Mouse (Mus musculus) liver, postnatal 0 days (tissue): ENCODE results near the gene Nrg4. TPM values are rescaled to one million over a fixed set of nuclear protein-coding genes. Genes with fewer than 3 reads are reported as not detected.
"Not testable (repeated sequence)": the region's sequence is repeated elsewhere in the genome, so short reads cannot be mapped to it uniquely, and the experiment has no call there.

Experiments used
- ATAC-seq: fragments of 200-750 bp; cut with Nextera tagmentation; 2 replicates; pipeline ENCODE4 v1.8.0; 2017; ENCODE audit warnings: mild to moderate bottlenecking, moderate library complexity
- DNase-seq: peaks from one replicate; pipeline ENCODE4 v3.0.0-alpha.2; 2016
- H3K27ac ChIP-seq: fragments of 300-500 bp; sonication (generic); 2 replicates; pipeline ENCODE4 v1.5.1; 2014; ENCODE audit warnings: antibody characterized with exemption, moderate library complexity, mild to moderate bottlenecking, low read depth
- H3K27me3 ChIP-seq: fragments of 300-500 bp; sonication (generic); 2 replicates; pipeline ENCODE4 v1.6.1; 2014; ENCODE audit warnings: low read length, control low read depth, mixed read lengths; ENCODE audit not compliant: insufficient read depth
- H3K36me3 ChIP-seq: fragments of 300-500 bp; sonication (generic); replicated peaks from 2 replicates; pipeline ENCODE4 v1.6.1; 2014; ENCODE audit warnings: mild to moderate bottlenecking, control low read depth, low read length, moderate library complexity, mixed read lengths; ENCODE audit not compliant: insufficient read depth
- H3K4me1 ChIP-seq: fragments of 300-500 bp; sonication (generic); 2 replicates; pipeline ENCODE4 v1.6.1; 2014; ENCODE audit warnings: antibody characterized with exemption, mild to moderate bottlenecking, control low read depth; ENCODE audit not compliant: insufficient read depth
- H3K4me2 ChIP-seq: fragments of 300-500 bp; sonication (generic); 2 replicates; pipeline ENCODE4 v1.6.1; 2014; ENCODE audit warnings: low read depth, mild to moderate bottlenecking, low read length, moderate library complexity, mixed read lengths
- H3K4me3 ChIP-seq: fragments of 300-500 bp; sonication (generic); 2 replicates; pipeline ENCODE4 v1.5.1; 2014; ENCODE audit warnings: low read depth, low read length
- H3K9ac ChIP-seq: fragments of 300-500 bp; sonication (generic); replicated peaks from 2 replicates; pipeline ENCODE4 v1.6.1; 2014; ENCODE audit warnings: mild to moderate bottlenecking, moderate library complexity
- H3K9me3 ChIP-seq: fragments of 300-500 bp; sonication (generic); 2 replicates; pipeline ENCODE4 v1.6.1; 2016; ENCODE audit warnings: mild to moderate bottlenecking, control low read depth, low read length, mixed read lengths
- CTCF ChIP-seq: sonication (generic); IDR thresholded peaks from 2 replicates; pipeline ENCODE4 v1.5.1; 2016; ENCODE audit warnings: antibody characterized with exemption, low read depth
- EP300 ChIP-seq: IDR thresholded peaks from 2 replicates; pipeline ENCODE4 v1.6.1; 2016; ENCODE audit warnings: antibody characterized with exemption, low read depth, mild to moderate bottlenecking
- WGBS: fragments of 180-500 bp; shearing (Covaris S2); extraction: QIAGEN DNeasy Blood & Tissue Kit; methylation state at CpG from one replicate; pipeline ENCODE4 v1.1.7; 2014; ENCODE audit not compliant: insufficient replicate concordance; 5-methylcytosine and 5-hydroxymethylcytosine counted together
- polyA plus RNA-seq: library from polyadenylated mRNA; unstranded; fragments of >200 nt; fragmentation: Nextera tagmentation; extraction: Ambion mirVana; gene quantifications from 2 replicates; pipeline ENCODE4 v1.2.1, GENCODE M21; 2015

Nrg4 gene
- polyA plus RNA-seq, 1 experiment from 2014 or later, result 6.6 TPM

DNA sequence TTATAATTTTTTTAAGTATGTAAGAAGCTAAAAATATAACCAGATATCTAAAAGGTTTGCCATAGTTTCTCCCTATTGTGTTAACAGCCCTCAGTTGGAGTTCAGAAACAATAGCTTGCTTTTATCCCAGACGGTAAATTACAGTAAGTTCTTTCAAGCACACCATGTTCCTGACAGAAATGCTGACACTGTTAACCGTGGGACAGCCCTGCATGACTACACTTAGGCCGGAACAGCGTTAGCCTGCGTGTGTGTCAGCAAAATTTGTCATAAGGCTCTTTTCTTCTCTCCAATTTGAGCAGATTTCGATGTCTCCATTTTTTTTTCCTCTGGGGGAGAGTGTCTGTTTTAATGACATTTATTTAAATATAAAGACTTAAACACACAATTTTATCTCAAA, 66.9 kb downstream of the Nrg4 start:
- 71% methylated on average over 6 of the region's 6 CpGs for WGBS
- no peak overlapping the region for H3K4me2 ChIP-seq
- DNase-seq (no peak), ATAC-seq (peak; percentile 21; the same call in 1 of the 2 replicates)
- no peaks in the 10 kb centered on the region for H3K36me3 ChIP-seq
- no peak overlapping the region for H3K27ac ChIP-seq
- no peaks in the 10 kb centered on the region for H3K9me3 ChIP-seq
- no peaks in the 10 kb centered on the region for H3K27me3 ChIP-seq
- H3K9ac ChIP-seq, result no peak overlapping the region
- no peaks in the 10 kb centered on the region for H3K4me1 ChIP-seq
- no peak overlapping the region for H3K4me3 ChIP-seq
- TF ChIP-seq EP300, result peak; percentile 79
- no peak for TF ChIP-seq CTCF

DNA sequence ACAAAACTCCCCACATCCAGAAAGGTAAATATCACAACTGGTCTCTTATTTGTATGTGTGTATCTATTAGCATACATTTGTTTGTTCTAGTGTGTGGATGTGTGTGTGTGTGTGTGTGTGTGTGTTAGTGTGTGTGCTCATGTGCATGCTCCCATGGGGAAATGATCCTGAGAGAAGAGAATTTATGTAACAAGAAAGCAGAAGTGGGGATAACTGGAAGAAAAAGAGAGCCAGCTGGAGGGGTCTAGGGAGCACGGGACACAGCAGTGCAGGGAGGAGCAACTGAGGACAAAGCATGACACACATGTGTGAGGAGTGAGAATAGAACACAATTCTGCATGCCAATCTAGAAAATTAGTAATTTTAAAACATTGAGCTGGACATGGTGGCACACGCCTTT, 69.5 kb downstream of the Nrg4 start:
- Histone ChIP-seq H3K4me3 (no peak overlapping the region), H3K27ac (no peak overlapping the region), H3K4me2 (no peak overlapping the region), H3K9ac (no peak overlapping the region), H3K27me3 (no peaks in the 10 kb centered on the region), H3K4me1 (no peaks in the 10 kb centered on the region), H3K36me3 (no peaks in the 10 kb centered on the region), H3K9me3 (no peaks in the 10 kb centered on the region)
- WGBS, result 60% methylated on average over 2 of the region's 2 CpGs
- ATAC-seq (no peak), DNase-seq (no peak)
- TF ChIP-seq CTCF (no peak), EP300 (no peak)

DNA sequence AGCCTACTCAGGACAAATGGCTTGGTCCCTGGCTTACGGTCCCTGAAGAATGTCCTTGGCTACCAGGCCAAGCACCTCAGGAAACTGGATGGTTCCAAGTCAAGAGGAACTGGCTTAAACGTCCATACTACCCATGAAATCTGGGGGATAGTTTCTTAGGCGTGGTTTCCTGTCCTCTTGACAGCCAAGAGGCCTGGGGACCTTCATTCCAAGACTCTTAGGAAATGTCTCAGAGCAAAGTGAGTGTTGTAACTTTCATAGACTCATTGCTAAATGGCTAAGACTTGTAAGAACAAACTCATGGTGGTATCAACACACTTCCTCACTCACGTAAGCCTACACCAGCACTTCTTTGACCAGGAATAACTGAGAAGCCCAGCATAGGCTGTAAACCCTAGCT, 71.0 kb downstream of the Nrg4 start:
- TF ChIP-seq EP300, result 0 out of 2 replicates have a peak, but pooled peaks have one; percentile 24
- no peak for TF ChIP-seq CTCF
- no peaks in the 10 kb centered on the region for H3K27me3 ChIP-seq
- H3K9me3 ChIP-seq, result no peaks in the 10 kb centered on the region
- 44% methylated on average over 4 of the region's 4 CpGs for WGBS
- DNase-seq, result no peak
- ATAC-seq, result peak; percentile 40; the same call in 1 of the 2 replicates
- H3K36me3 ChIP-seq, result no peaks in the 10 kb centered on the region
- no peaks in the 10 kb centered on the region for H3K4me1 ChIP-seq
- no peak overlapping the region for H3K4me2 ChIP-seq
- peak overlapping the region; percentile 42; the same call in 1 of the 2 replicates for H3K27ac ChIP-seq
- H3K9ac ChIP-seq, result no peak overlapping the region
- no peak overlapping the region for H3K4me3 ChIP-seq

DNA sequence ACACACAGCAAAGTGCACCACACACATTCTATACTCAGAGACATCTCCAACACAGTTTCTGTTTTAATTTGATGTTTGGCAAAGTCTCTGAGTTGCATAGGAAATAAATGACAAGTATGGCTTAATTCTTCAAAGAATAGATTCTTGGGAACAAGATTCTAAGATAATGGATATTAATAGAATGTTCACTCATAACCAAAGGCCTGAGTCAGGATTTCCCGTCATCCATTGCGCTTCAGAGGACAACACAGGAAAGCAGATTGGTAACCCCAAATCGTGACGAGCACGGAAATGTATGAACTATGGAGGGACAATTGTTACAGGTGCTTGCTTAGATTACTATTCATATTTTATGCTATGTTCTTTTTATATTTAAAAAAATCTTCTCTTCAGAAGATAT, 71.6 kb downstream of the Nrg4 start:
- ATAC-seq, result no peak
- no peaks in the 10 kb centered on the region for H3K36me3 ChIP-seq
- no peak overlapping the region for H3K9ac ChIP-seq
- no peak overlapping the region for H3K4me3 ChIP-seq
- H3K4me1 ChIP-seq, result no peaks in the 10 kb centered on the region
- H3K27me3 ChIP-seq, result no peaks in the 10 kb centered on the region
- no peaks in the 10 kb centered on the region for H3K9me3 ChIP-seq
- H3K4me2 ChIP-seq, result no peak overlapping the region
- DNase-seq, result no peak
- WGBS, result 72% methylated on average over 5 of the region's 5 CpGs
- H3K27ac ChIP-seq, result peak overlapping the region; percentile 60; the same call in 1 of the 2 replicates
- no peak for TF ChIP-seq EP300
- no peak for TF ChIP-seq CTCF

DNA sequence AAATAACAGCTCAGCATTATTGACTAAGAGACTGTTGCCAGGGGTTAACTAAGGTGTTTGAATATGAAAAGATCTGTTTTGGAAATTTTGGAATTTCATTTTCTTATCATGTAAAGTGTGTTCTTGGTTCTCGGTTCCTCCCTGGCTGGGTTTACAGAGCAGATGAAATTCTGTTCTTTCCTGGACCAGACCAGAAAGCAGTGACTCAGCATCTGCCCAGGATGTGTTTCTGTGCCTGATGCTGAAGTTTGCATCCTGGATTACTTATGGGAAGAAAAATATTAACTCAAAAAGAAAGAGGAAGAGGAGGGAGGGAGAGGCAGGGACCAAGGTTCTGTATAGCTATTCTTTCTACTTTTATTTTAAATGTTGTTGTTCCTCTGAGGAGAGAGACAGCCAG, 72.8 kb downstream of the Nrg4 start:
- H3K27me3 ChIP-seq, result no peaks in the 10 kb centered on the region
- DNase-seq (no peak), ATAC-seq (no peak)
- H3K27ac ChIP-seq, result no peak overlapping the region
- TF ChIP-seq EP300 (no peak), CTCF (no peak)
- WGBS, result 23% methylated on average over 1 of the region's 1 CpGs
- H3K4me2 ChIP-seq, result no peak overlapping the region
- no peak overlapping the region for H3K9ac ChIP-seq
- H3K4me1 ChIP-seq, result no peaks in the 10 kb centered on the region
- no peaks in the 10 kb centered on the region for H3K36me3 ChIP-seq
- H3K4me3 ChIP-seq, result no peak overlapping the region
- H3K9me3 ChIP-seq, result no peaks in the 10 kb centered on the region

DNA sequence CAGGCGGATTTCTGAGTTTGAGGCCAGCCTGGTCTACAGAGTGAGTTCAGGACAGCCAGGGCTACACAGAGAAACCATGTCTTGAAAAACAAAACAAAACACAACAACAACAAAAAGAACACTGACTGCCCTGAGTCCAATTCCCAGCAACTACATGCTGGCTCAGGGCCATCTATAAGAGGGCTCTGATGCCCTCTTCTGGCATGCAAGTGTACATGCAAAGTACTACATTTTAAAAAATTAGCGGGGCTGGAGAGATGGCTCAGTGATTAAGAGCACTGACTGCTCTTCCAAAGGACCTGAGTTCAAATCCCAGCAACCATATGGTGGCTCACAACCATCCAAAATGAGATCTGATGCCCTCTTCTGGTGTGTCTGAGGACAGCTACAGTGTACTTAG, 74.5 kb downstream of the Nrg4 start:
- 48% methylated on average over 2 of the region's 2 CpGs for WGBS
- H3K27me3 ChIP-seq, H3K27ac ChIP-seq, H3K4me3 ChIP-seq, H3K4me1 ChIP-seq, H3K36me3 ChIP-seq, H3K9ac ChIP-seq, H3K9me3 ChIP-seq, DNase-seq, H3K4me2 ChIP-seq: not testable (repeated sequence)
- peak; percentile 60 for TF ChIP-seq CTCF
- ATAC-seq, result peak; percentile 29; the same call in 1 of the 2 replicates

DNA sequence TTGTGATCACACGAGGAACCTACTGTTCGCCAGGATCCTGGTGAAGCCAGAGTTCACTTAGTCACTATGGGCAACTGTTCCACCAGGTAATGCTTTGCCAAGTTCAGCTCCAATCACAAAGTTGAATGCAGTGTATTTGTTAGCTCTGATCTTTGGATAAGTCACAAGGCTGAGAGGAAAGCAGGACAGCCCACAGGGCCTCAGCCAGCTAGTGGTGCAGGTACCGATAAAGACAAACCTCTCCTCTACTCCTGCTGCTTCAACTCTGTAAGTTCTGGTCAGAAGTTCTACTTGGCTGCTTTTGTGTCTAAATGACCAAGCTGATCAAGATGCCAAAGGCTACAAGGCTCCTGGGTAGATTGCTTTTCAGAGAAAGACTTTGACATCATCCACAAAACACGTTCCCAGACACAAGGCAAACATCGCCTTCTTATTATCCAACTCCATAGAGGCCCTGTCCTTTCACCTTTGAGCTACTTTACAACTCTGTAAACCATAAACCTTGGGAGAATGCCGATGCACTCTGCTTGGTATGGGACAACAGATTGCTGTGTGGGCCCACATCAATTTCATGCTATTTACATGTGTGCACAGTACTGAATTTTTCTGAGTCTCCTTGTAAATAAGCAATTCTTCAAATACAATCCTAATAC, 75.9 kb downstream of the Nrg4 start:
- H3K27me3 ChIP-seq, result no peaks in the 10 kb centered on the region
- H3K4me3 ChIP-seq, result no peak overlapping the region
- peak overlapping the region; percentile 20; the same call in 1 of the 2 replicates for H3K27ac ChIP-seq
- DNase-seq (no peak), ATAC-seq (peak; percentile 84)
- no peak for TF ChIP-seq CTCF
- TF ChIP-seq EP300, result no peak
- no peaks in the 10 kb centered on the region for H3K9me3 ChIP-seq
- WGBS, result 67% methylated on average over 6 of the region's 6 CpGs
- no peaks in the 10 kb centered on the region for H3K36me3 ChIP-seq
- H3K9ac ChIP-seq, result no peak overlapping the region
- no peaks in the 10 kb centered on the region for H3K4me1 ChIP-seq
- H3K4me2 ChIP-seq, result no peak overlapping the region
